Mouse (Mus musculus): ENCODE results near the gene Ifna5.

GRCm38 (mm10) chr4:88880101-88880500 lies 44.8 kb downstream of the Ifna5 start, which contains the start of gene Ifne:
- TF ChIP-seq POLR2A (IDR thresholded peaks at IDR 0.05; ENCODE audit: borderline replicate concordance, insufficient read depth, low read length) (no peak), CTCF (IDR thresholded peaks at IDR 0.05; ENCODE audit: borderline replicate concordance, insufficient read depth, low read depth, low read length) (no peak)

Data from cerebellum, adult 2 months (tissue).